Mouse (Mus musculus): Measurements from ENCODE around the gene Hfe2. TPM values are rescaled to one million over a fixed set of nuclear protein-coding genes. Genes with fewer than 3 reads are reported as not detected.
"Not testable (repeated sequence)": the region's sequence is repeated elsewhere in the genome, so short reads cannot be mapped to it uniquely, and the experiment has no call there.

The Hfe2 gene
- total RNA-seq (2014; fragmentation: Nextera tagmentation): not detected in 2 replicates
- total RNA-seq (2017): not detected in 2 replicates

DNA sequence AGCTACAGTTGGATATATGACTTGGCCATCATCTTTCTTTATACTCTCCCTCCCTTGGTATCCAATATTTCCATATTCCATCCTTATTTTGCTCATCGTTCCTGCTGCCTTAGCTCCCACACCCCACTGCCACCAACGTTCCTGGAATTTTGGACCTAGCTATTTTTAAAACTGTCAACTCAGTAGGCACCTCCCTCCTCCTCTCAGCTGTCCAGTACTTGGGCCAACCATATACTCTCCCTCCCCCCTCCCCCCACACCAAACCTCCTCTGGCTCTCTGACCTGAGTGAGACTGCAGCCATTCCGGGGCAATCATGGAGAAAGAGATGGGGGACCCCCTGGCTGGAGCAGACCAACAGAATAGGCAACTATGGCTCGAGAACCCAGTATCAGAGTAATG lies at the start of gene Hfe2:
Gene Hfe2 (plus strand): TSS at position 259 of the 400 bp plus-strand sequence.
- no peak for ATAC-seq (replicated peaks; ENCODE audit: low FRiP score, low TSS enrichment, poor library complexity, severe bottlenecking)

DNA sequence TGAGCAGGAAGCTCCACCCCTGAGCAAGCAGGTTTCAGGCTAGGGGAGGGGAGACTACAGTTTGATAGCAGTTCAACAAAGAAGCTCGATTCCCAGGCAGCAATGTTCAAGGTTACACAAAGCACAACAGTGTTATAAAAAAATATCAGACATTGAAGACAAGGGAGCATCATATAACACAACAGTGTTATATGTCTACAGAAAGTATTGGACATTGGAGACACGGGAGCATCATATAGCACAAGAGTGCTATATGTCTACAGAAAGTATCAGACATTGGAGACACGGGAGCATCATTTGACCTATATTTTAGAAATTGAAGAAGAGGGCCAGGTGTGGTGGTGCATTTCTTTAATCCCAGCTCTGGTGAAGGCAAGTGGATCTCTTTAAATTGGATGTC lies 47.9 kb upstream of the Hfe2 start:
- ATAC-seq (replicated peaks; ENCODE audit: low FRiP score, low TSS enrichment, poor library complexity, severe bottlenecking): no peak

DNA sequence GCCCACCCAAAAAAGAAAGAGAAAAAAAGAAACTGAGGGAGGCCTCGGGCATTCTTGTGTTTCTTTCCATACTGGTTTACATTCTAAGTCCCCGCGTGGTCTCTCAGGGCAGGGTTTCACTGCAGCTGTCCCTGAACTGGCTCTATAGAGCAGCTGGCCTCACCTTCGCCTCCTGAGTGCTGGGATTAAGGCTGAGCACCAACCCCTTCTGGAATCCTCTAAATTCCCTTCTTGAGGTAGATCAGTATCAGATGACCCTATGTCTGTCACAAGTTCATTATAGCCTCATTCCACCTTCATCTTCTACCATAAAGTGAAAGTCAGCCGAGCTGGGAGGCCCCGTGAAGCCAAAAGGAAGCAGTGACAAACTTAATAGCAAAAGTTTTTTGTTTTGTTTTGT lies 47.4 kb upstream of the Hfe2 start:
- no peak for ATAC-seq (replicated peaks; ENCODE audit: low FRiP score, low TSS enrichment, poor library complexity, severe bottlenecking)

DNA sequence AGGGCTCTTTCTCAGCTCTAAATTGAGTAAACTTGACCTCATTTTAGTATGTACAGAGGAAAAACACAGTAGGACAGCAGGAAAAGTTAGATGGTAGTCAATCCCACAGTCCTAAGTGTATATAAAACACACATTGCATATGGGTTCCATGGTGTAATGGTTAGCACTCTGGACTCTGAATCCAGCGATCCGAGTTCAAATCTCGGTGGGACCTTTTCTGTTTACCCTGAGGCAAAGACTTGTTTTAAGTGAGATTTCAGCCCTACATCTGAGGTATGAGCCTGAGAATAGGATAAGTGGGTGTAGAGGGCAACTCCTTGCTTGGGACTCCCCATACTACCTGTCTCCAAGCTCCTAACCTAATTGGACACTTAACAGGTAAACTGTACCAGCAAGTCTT lies 45.7 kb upstream of the Hfe2 start:
- ATAC-seq (replicated peaks; ENCODE audit: low FRiP score, low TSS enrichment, poor library complexity, severe bottlenecking): peak; percentile 48

DNA sequence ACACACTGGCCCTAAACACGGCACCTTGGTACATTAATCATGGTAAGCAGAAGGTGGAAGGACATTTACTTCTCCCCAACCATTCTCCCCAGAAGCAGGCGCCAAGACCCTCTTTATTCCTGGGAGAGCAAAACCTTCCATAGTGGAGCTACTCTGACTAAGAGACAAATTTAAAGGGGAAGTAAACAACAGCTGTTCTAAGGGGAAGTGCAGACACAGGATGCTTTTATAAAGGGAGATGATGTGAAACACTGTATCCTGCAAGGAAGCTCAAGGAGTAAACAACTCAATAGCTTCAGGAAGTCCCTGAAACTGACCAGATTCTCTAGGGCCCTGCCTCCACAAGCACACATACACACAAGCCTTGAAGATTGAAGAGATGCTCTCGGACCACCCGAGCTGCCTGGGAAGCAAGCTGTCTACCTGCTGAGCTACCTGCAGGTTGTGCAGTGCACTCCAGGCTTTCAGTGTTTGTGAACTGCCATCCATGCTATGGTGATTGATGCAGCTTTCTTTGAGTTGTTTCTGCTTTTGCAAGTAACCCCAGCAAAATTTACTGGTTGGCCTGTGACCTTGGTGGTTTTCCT lies 44.2 kb upstream of the Hfe2 start:
- no peak for ATAC-seq (replicated peaks; ENCODE audit: low FRiP score, low TSS enrichment, poor library complexity, severe bottlenecking)

DNA sequence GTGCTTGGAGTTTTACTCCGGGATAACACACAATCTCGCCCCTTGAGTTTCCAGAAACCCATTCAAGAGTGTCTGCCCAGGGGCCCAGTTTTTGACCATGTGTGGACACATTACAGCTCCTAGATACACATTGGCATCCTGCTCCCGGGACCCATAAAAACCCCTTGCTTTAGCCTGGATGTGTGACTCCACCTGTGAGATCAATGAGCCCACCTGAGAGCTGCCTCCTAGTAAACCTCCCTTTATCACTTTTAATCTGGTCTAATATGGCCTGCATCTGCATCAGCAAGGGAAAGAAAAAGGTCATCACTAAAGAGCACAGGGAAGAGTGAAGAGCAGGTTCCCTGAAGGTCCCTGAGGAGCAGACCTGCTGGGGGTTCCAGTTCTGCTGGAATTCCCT lies 43.1 kb upstream of the Hfe2 start:
- ATAC-seq (replicated peaks; ENCODE audit: low FRiP score, low TSS enrichment, poor library complexity, severe bottlenecking): no peak

DNA sequence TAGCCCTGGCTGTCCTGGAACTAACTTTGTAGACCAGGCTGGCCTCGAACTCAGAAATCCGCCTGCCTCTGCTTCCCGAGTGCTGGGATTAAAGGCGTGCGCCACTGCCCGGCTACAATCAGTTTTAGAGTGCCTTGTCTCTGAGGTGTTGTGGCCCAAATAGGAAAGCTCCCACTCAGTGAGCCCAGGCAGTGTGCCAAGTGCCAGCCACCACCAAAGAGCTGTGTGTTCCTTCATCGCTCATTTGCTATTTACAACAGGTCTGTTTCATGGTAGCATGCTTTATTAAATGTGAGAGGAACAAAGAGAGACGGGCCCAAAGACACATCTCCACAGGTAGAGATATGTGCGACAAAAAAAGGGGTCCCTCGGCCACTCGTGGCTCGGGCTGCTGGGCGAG lies 42.5 kb upstream of the Hfe2 start:
- ATAC-seq (replicated peaks; ENCODE audit: low FRiP score, low TSS enrichment, poor library complexity, severe bottlenecking): no peak

DNA sequence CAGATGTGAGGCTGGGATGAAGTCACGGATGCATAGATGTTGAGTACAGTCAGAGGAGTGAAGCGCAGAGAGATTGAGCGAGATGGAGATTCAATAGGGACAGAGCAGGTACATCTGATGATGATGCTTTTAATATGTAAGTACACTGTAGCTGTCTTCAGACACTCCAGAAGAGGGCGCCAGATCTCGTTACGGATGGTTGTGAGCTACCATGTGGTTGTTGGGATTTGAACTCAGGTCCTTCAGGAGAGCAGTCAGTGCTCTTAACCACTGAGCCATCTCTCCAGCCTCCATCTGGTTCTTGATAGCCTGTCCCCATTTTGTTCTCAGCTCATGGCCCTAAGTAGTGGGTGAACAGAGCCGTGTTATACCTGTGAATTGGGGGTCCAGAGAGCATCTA lies 41.9 kb upstream of the Hfe2 start:
- not testable (repeated sequence) for ATAC-seq (replicated peaks; ENCODE audit: low FRiP score, low TSS enrichment, poor library complexity, severe bottlenecking)

DNA sequence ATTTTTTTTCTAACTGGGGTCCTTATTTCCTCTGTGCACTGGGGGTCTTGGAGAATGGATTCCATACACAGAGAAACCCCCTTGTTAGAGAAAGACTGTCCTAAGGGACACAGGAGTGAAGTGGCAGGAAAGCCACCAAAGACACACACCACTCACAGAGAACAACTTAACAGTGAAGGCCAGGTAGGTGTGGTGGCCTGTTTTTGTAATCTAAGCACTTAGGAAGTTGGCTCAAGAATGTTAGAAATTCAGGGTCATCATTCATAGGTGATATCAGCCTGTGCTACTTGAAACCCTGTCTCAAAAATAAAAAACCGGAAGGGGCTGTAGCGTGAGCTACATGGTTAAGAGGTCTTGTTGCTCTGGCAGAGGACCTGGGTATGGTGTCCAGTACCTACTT lies 41.0 kb upstream of the Hfe2 start:
- ATAC-seq (replicated peaks; ENCODE audit: low FRiP score, low TSS enrichment, poor library complexity, severe bottlenecking): no peak

DNA sequence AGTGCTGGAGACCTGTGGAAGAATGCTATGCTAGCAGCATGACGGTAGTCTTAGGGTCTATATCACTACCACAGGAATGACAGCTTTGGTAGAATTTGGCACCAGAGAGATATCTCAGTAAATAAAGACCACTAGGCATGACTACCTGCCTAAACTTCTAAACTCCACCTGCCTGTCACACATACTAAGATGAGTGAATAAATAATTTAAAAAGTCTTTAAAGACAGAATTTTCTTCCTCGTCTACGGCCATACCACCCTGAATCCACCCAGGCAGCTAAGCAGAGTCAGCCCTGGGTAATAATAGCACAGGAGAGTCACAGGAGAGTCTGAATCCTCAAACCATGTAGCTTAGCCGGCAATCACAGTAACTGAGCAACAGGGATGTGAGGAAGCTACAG lies 40.1 kb upstream of the Hfe2 start:
- no peak for ATAC-seq (replicated peaks; ENCODE audit: low FRiP score, low TSS enrichment, poor library complexity, severe bottlenecking)

DNA sequence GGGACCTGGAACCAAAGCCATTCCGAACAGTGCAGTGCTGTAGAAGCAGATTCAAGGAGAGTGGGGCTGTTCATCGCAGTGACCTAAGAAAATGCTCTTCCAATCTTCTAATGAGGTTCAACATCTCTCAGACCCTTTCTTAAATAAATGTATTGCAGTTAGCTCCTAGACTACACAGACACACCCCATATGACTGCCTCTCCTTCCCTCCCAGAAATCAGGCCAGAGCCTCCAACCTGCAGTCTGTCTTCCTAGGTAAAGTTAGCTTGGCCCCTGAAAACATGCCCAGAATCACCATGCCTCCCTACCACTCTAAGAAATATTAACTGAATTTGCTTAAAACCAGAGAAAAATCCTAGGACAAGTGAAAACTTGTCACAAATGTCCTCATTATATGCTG lies 39.6 kb upstream of the Hfe2 start:
- ATAC-seq (replicated peaks; ENCODE audit: low FRiP score, low TSS enrichment, poor library complexity, severe bottlenecking): no peak

DNA sequence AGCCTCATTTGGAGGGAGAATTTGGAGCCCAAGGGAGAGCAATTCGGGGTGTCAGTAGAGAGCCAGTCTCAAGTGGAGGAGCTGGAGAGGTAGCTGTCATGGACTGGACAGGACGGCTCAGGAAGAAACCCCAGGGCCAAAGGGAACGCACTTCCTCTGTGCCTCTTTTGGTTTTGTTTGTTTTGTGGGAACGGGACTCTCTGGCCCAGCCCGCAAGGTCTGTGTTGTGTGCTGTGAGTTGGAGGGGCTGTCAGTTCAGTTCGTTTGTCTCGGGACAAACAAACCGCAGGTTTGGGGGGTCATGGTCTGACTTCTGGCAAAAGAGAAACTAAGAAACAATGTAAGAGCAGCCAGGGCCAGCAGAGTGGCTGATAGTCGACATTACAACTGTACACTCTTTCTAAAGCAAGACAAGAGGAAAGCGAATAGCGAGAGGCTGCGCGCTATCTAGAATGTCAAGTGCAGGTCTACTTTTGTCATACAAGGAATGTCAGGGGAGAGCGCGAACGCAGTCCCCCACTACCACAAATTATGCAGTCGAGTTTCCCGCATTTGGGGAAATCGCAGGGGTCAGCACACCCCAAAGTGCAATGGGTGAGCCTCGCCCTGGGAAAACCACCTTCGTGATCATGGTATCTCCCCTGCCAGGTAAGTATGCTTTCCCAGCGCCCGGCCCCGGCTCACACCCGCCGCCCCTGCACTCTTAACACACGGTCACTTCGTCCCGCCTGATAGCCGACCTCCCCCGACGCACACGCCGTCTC lies 38.7 kb upstream of the Hfe2 start:
- peak; percentile 66 for ATAC-seq (replicated peaks; ENCODE audit: low FRiP score, low TSS enrichment, poor library complexity, severe bottlenecking)

DNA sequence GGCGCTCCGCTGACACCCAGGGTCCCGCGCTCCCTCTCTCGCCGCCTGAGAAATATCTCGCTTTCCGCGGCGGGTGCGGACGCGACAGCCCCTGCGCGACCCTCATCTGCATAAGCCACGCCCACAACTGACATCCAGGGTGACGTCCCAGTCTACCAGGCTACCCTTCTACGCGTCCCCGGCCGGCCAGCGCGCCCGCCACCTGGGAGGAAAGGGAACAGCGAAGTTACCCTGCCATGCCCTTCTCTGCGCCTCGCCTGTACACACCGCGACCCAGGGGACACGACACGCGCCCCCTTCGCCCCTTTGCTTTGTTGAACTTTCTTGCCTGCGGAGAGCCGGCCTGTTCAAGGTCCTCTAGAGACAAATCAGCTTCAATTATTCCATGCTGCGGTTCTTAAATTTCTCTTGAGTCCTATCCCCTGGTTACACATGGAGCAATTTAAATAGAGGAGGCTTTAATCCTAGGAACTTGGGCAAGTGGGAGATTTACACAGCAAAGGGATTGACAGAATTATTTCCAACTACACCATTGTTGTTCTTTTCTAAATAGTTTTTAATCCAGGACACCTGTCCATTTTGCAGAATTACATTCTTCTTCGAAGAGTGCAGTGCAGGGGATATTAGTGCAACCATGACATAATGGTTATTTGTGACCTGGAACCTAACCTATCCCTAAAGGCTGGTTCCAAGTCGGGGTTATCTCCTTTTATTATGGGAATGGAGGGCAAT lies 38.0 kb upstream of the Hfe2 start:
- peak; percentile 59 for ATAC-seq (replicated peaks; ENCODE audit: low FRiP score, low TSS enrichment, poor library complexity, severe bottlenecking)

DNA sequence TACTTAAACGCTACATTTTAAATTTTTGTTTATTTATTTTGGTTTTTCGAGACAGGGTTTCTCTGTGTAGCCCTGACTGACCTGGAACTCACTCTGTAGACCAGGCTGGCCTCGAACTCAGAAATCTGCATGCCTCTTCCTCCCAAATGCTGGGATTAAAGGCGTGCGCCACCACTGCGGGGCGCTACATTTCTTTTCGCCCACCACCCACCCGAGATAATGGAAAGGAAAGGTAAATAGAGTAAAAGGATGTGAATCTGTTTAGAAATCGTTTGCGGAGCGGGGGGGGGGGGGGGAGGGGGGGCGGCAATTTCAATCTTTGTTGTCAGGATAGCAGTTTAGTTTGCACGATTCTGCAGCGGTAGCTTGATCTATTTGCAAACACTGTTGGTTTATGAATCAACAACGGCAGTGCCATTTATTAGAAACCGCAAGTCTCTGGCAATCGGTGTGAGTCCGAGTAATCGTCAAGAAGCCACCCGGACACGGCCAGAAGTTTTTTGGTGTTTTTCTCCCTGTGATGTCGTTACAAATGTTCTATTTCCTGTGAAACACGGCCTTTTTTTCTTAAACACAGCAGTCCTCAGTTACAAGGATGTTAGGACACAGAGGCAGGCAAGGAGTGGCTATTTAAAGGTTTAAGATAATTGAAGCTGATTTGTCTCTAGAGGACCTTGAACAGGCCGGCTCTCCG lies 37.2 kb upstream of the Hfe2 start:
- ATAC-seq (replicated peaks; ENCODE audit: low FRiP score, low TSS enrichment, poor library complexity, severe bottlenecking): no peak

DNA sequence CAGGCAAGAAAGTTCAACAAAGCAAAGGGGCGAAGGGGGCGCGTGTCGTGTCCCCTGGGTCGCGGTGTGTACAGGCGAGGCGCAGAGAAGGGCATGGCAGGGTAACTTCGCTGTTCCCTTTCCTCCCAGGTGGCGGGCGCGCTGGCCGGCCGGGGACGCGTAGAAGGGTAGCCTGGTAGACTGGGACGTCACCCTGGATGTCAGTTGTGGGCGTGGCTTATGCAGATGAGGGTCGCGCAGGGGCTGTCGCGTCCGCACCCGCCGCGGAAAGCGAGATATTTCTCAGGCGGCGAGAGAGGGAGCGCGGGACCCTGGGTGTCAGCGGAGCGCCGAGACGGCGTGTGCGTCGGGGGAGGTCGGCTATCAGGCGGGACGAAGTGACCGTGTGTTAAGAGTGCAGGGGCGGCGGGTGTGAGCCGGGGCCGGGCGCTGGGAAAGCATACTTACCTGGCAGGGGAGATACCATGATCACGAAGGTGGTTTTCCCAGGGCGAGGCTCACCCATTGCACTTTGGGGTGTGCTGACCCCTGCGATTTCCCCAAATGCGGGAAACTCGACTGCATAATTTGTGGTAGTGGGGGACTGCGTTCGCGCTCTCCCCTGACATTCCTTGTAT lies 36.6 kb upstream of the Hfe2 start:
- peak; percentile 56 for ATAC-seq (replicated peaks; ENCODE audit: low FRiP score, low TSS enrichment, poor library complexity, severe bottlenecking)

DNA sequence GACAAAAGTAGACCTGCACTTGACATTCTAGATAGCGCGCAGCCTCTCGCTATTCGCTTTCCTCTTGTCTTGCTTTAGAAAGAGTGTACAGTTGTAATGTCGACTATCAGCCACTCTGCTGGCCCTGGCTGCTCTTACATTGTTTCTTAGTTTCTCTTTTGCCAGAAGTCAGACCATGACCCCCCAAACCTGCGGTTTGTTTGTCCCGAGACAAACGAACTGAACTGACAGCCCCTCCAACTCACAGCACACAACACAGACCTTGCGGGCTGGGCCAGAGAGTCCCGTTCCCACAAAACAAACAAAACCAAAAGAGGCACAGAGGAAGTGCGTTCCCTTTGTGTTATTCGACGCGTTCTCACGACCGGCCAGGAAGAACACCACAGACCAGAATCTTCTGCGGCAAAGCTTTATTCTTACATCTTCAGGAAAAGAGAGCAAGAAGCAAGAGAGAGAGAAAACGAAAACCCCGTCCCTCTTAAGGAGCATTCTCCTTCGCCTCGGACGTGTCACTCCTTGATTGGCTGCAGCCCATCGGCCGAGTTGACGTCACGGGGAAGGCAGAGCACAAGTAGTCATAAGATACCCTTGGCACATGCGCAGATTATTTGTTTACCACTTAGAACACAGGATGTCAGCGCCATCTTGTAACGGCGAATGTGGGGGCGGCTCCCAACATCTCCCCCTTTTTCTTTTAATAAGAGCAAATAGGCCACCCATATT lies 35.9 kb upstream of the Hfe2 start:
- peak; percentile 71 for ATAC-seq (replicated peaks; ENCODE audit: low FRiP score, low TSS enrichment, poor library complexity, severe bottlenecking)

DNA sequence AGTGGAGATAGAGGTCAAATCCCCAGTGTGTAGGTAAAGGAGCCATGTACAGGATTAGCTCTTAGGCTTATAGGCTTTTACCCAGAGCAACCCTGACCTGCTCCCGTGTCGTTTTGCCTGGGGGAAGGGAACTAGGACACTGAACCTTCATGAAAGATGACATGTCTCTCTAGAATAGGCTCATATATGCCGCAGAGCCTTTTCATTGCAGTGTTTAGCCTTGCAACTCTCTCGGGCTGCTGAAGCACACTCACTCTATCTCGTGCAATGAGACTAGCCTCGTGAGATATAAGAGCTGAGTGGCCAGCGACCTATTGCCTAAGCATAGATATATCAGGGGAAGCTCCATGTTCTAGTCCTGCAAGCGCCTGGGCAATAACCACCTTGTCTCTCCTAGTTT lies 35.3 kb upstream of the Hfe2 start:
- not testable (repeated sequence) for ATAC-seq (replicated peaks; ENCODE audit: low FRiP score, low TSS enrichment, poor library complexity, severe bottlenecking)

DNA sequence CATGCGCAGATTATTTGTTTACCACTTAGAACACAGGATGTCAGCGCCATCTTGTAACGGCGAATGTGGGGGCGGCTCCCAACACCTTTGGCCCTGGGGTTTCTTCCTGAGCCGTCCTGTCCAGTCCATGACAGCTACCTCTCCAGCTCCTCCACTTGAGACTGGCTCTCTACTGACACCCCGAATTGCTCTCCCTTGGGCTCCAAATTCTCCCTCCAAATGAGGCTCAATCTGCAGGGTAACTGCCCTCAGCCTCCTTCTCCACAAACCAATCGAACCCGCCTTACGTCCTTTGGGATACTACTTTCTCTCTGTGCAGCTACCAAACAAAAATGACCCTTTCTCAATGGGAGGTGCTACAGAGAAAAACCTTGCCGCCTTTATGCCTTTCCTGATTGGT lies 30.5 kb upstream of the Hfe2 start:
- peak; percentile 91 for ATAC-seq (replicated peaks; ENCODE audit: low FRiP score, low TSS enrichment, poor library complexity, severe bottlenecking)

DNA sequence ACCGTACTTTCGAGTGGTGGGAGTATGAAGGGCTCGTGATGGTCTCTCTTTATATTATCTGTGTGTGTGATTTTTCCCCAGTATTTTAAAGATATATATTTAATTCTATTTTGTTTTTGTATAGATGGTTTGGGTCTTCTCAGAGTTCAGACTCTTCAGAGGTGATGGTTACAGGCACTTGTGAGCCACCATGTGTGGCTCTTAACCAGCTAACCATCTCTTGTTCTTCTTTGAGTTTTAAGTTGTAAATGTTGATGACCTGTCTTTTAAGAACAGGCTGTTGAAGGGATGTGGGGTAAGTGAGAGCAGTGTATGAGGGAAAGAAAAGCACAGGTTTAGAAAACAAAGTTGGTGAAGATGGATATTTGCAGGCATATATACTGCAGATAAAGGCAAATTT lies 30.1 kb upstream of the Hfe2 start:
- ATAC-seq (replicated peaks; ENCODE audit: low FRiP score, low TSS enrichment, poor library complexity, severe bottlenecking): no peak

All from megakaryocyte-erythroid progenitor cell, adult 5-6 weeks (primary cell).